ENCODE assay signal across 15 mouse cellular contexts in genomic region chr2:152927371-152927770, GRCm38 (mm10). TPM values are rescaled to one million over a fixed set of nuclear protein-coding genes. Genes with fewer than 3 reads are reported as not detected.
DNase-seq lines count a peak whose midpoint lies in the region; ATAC-seq lines count a peak whose summit lies in the region.
"Had no signal": no experiment of that assay in that cellular context is flagged by ENCODE, and none has a peak within 500 bp of the region (broad histone marks: within the 10 kb centered on the region; RNA-seq: fewer than 3 reads in every experiment).

No protein-coding gene starts in this region.

- peaks cover 10% of the 10 kb centered on the region; the same call in 1 of the 2 replicates for H3K27me3 ChIP-seq in forebrain, embryonic 10.5 days (ENCODE audit: poor library complexity, severe bottlenecking)
- H3K27me3 ChIP-seq in forebrain, embryonic 12.5 days: peaks cover 10% of the 10 kb centered on the region; the same call in 1 of the 2 replicates
- H3K27me3 ChIP-seq in kidney, embryonic 16.5 days (ENCODE audit: insufficient read depth, low read length): no peaks in the 10 kb centered on the region

- no peak overlapping the region for H3K4me2 ChIP-seq in forebrain, embryonic 12.5 days
- H3K4me2 ChIP-seq in kidney, embryonic 16.5 days (replicated peaks; ENCODE audit: low read depth, low read length): no peak overlapping the region

- no peak for ATAC-seq in forebrain, embryonic 12.5 days (ENCODE audit: low FRiP score)
- ATAC-seq in kidney, embryonic 16.5 days (ENCODE audit: low FRiP score, low TSS enrichment): no peak
- ATAC-seq: hindbrain, embryonic 16.5 days; midbrain, embryonic 16.5 days had no signal

- no peaks in the 10 kb centered on the region for H3K36me3 ChIP-seq in forebrain, embryonic 10.5 days (replicated peaks)
- no peaks in the 10 kb centered on the region for H3K36me3 ChIP-seq in forebrain, embryonic 12.5 days (replicated peaks)
- no peaks in the 10 kb centered on the region for H3K36me3 ChIP-seq in kidney, embryonic 16.5 days (ENCODE audit: insufficient read depth, low read length)

- no peak overlapping the region for H3K4me3 ChIP-seq in forebrain, embryonic 10.5 days
- no peak overlapping the region for H3K4me3 ChIP-seq in forebrain, embryonic 12.5 days (replicated peaks)
- no peak overlapping the region for H3K4me3 ChIP-seq in kidney, embryonic 16.5 days (ENCODE audit: low read length)
- H3K4me3 ChIP-seq: erythroblast, embryonic 14.5 days had no signal

- no peaks in the 10 kb centered on the region for H3K9me3 ChIP-seq in forebrain, embryonic 10.5 days
- H3K9me3 ChIP-seq in forebrain, embryonic 12.5 days: no peaks in the 10 kb centered on the region
- H3K9me3 ChIP-seq in kidney, embryonic 16.5 days (ENCODE audit: low read length): no peaks in the 10 kb centered on the region

- DNase-seq in forebrain, embryonic 10.5 days (ENCODE audit: extremely low spot score, low spot score): no peak
- no peak for DNase-seq in kidney, postnatal 14 days
- DNase-seq in 416B (ENCODE audit: low read depth): peak; percentile 97
- peak; percentile 40 for DNase-seq in fibroblast of lung, adult 2 months (ENCODE audit: low read depth)
- no peak for DNase-seq in cerebellum, adult 8-10 months
- DNase-seq in urinary bladder, adult 18-20 months (ENCODE audit: low spot score in 2 of 2): no peak
- DNase-seq: gastrocnemius, postnatal 25 days; kidney, postnatal 36 days had no signal

- peaks cover 73% of the 10 kb centered on the region for H3K4me1 ChIP-seq in forebrain, embryonic 10.5 days
- peaks cover 3% of the 10 kb centered on the region; the same call in 1 of the 2 replicates for H3K4me1 ChIP-seq in forebrain, embryonic 12.5 days
- H3K4me1 ChIP-seq in kidney, embryonic 16.5 days (ENCODE audit: insufficient read depth, low read length): peaks cover 70% of the 10 kb centered on the region

- peak overlapping the region; percentile 79; the same call in 1 of the 2 replicates for H3K27ac ChIP-seq in forebrain, embryonic 10.5 days
- H3K27ac ChIP-seq in forebrain, embryonic 12.5 days: no peak overlapping the region
- H3K27ac ChIP-seq in kidney, embryonic 16.5 days (ENCODE audit: low read length): peak overlapping the region; percentile 71; the same call in 1 of the 2 replicates
- H3K27ac ChIP-seq: liver, embryonic 14.5 days had no signal

- H3K9ac ChIP-seq in forebrain, embryonic 12.5 days: no peak overlapping the region
- H3K9ac ChIP-seq in kidney, embryonic 16.5 days (replicated peaks; ENCODE audit: low read length): no peak overlapping the region
- H3K9ac ChIP-seq: liver, embryonic 14.5 days had no signal

- WGBS in forebrain, embryonic 10.5 days: 66% methylated on average over 5 of the region's 5 CpGs
- WGBS in forebrain, embryonic 12.5 days: 76% methylated on average over 5 of the region's 5 CpGs
- WGBS in kidney, embryonic 16.5 days: 43% methylated on average over 5 of the region's 5 CpGs

RNA-seq across cellular contexts. Expression of gene Foxs1, which starts 5.6 kb away (rescaled TPM):
- 0.34 and 0.60 TPM in 2 replicates for polyA plus RNA-seq in forebrain, embryonic 10.5 days (2016; fragmentation: Nextera tagmentation; extraction: Ambion mirVana)
- 1.6 and 1.8 TPM in 2 replicates for polyA plus RNA-seq in forebrain, embryonic 12.5 days (2016; fragmentation: Nextera tagmentation; extraction: Ambion mirVana)
- polyA plus RNA-seq in kidney, embryonic 16.5 days (2015; fragmentation: Nextera tagmentation; extraction: Ambion mirVana): 7.5 and 8.3 TPM in 2 replicates
- polyA plus RNA-seq: erythroblast, embryonic 14.5 days had no signal

RNA-seq across cellular contexts. Expression of gene Mylk2, which starts 16.2 kb away (rescaled TPM):
- polyA plus RNA-seq in forebrain, embryonic 10.5 days (2016; fragmentation: Nextera tagmentation; extraction: Ambion mirVana): 0.06 and 0.12 TPM in 2 replicates
- polyA plus RNA-seq in forebrain, embryonic 12.5 days (2016; fragmentation: Nextera tagmentation; extraction: Ambion mirVana): not detected in 2 replicates
- 0.32 and 0.42 TPM in 2 replicates for polyA plus RNA-seq in kidney, embryonic 16.5 days (2015; fragmentation: Nextera tagmentation; extraction: Ambion mirVana)
- polyA plus RNA-seq: cortical plate, adult 2 months; erythroblast, embryonic 14.5 days; liver, embryonic 14.5 days had no signal

RNA-seq across cellular contexts. Expression of gene Dusp15, which starts 24.1 kb away (rescaled TPM):
- 0.42 and 0.95 TPM in 2 replicates for polyA plus RNA-seq in forebrain, embryonic 10.5 days (2016; fragmentation: Nextera tagmentation; extraction: Ambion mirVana)
- 0.91 and 1.5 TPM in 2 replicates for polyA plus RNA-seq in forebrain, embryonic 12.5 days (2016; fragmentation: Nextera tagmentation; extraction: Ambion mirVana)
- 3.1 TPM in 2 replicates for polyA plus RNA-seq in kidney, embryonic 16.5 days (2015; fragmentation: Nextera tagmentation; extraction: Ambion mirVana)
- polyA plus RNA-seq: erythroblast, embryonic 14.5 days had no signal

RNA-seq across cellular contexts. Expression of gene Ttll9, which starts 34.9 kb away (rescaled TPM):
- polyA plus RNA-seq in forebrain, embryonic 10.5 days (2016; fragmentation: Nextera tagmentation; extraction: Ambion mirVana): 1.3 and 1.6 TPM in 2 replicates
- 1.2 TPM in 2 replicates for polyA plus RNA-seq in forebrain, embryonic 12.5 days (2016; fragmentation: Nextera tagmentation; extraction: Ambion mirVana)
- polyA plus RNA-seq in kidney, embryonic 16.5 days (2015; fragmentation: Nextera tagmentation; extraction: Ambion mirVana): 1.2 and 1.3 TPM in 2 replicates
- polyA plus RNA-seq: erythroblast, embryonic 14.5 days had no signal

Comparison
In these comparisons a context has a peak if more than half of its experiments do, and no peak if none do; other contexts are left out.
1. DNase-seq: peak in 416B (single experiment) and fibroblast of lung, adult 2 months (single experiment); none in forebrain, embryonic 10.5 days (single experiment), kidney, postnatal 14 days (single experiment), cerebellum, adult 8-10 months (single experiment) and urinary bladder, adult 18-20 months (0 of 2).